Mouse (Mus musculus): ENCODE measurements around the gene Mas1. TPM values are rescaled to one million over a fixed set of nuclear protein-coding genes. Genes with fewer than 3 reads are reported as not detected.

Mas1 gene
- polyA plus RNA-seq, 1 experiment: not detected

DNA sequence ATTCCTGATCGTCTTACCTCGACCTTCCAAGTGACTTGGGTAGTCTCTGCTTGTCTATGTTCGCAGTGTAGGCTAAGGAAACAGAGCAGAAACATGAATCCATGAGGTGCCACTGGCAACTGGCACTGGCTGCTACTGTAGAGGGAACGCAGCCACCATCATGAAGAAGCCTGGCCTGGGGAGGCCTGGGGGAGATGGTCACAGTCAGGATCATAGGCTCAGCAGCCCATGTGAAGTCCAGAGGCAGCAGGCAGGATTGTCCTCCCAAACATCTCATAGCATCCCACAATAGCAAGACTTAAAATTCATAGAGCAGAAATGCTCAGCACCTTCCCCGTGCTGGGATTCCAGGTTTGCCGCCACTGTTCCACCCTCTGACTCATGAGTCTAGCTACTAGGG is 59.1 kb downstream of the Mas1 start:
- Histone ChIP-seq H3K4me1 (ENCODE audit: control insufficient read depth, insufficient read depth, insufficient read length, low read length) (no peaks in the 10 kb centered on the region), H3K4me3 (ENCODE audit: low read depth, low read length) (no peak overlapping the region), H3K36me3 (ENCODE audit: control insufficient read depth, insufficient read depth, low read length) (no peaks in the 10 kb centered on the region), H3K27me3 (ENCODE audit: control insufficient read depth, insufficient read depth, low read length) (no peaks in the 10 kb centered on the region), H3K27ac (ENCODE audit: insufficient read depth, low read depth, low read length) (no peak overlapping the region)
- 94% methylated on average over 6 of the region's 6 CpGs for WGBS
- TF ChIP-seq POLR2A (IDR thresholded peaks at IDR 0.05; ENCODE audit: low read depth, low read length) (no peak), CTCF (IDR thresholded peaks at IDR 0.05; ENCODE audit: extremely low read depth, insufficient read length, insufficient replicate concordance, low read depth, low read length) (no peak)

DNA sequence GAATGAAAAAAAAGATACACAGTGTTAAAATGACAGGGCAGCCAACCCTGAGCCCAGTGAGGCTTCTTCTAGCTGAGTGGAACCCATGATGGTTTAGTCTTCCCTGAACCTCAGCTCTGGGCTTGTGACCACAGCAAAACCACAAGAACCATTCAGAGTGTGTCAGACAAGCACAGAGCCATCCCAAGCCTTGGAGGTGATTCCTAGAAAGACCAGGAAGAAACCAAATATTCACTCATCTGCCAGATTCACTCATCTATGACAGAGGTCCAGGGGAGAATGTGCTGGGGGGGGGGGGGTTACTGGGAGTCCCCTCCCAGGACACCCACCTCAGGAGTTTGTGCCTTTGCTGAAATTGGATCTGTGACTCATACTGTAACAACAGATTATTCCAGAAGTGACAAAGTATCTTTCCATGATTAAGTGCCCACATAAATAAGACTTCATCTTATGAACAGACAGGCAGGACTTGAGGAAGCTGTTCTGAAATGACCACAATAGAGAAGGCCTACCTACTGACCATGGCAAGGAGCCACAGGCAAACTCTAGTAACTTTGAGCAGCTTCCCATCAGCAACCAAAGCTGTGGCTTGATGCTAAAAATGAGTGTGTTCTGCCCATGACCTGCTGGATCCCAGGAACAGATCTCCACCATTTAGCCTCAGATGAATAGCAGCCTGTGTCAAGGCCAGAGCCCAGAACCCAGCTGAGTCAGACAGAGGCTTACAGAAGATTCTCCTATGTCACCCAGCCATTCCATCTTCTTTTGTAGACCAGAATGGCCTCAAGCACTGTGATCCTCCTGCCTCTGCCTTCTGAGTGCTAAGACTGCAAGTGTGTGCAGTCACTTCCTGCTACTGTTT is 63.1 kb downstream of the Mas1 start:
- H3K4me1 ChIP-seq (ENCODE audit: control insufficient read depth, insufficient read depth, insufficient read length, low read length): no peaks in the 10 kb centered on the region
- no peaks in the 10 kb centered on the region for H3K36me3 ChIP-seq (ENCODE audit: control insufficient read depth, insufficient read depth, low read length)
- H3K4me3 ChIP-seq (ENCODE audit: low read depth, low read length): no peak overlapping the region
- H3K27me3 ChIP-seq (ENCODE audit: control insufficient read depth, insufficient read depth, low read length): no peaks in the 10 kb centered on the region
- no peak overlapping the region for H3K27ac ChIP-seq (ENCODE audit: insufficient read depth, low read depth, low read length)
- TF ChIP-seq POLR2A (IDR thresholded peaks at IDR 0.05; ENCODE audit: low read depth, low read length): no peak

DNA sequence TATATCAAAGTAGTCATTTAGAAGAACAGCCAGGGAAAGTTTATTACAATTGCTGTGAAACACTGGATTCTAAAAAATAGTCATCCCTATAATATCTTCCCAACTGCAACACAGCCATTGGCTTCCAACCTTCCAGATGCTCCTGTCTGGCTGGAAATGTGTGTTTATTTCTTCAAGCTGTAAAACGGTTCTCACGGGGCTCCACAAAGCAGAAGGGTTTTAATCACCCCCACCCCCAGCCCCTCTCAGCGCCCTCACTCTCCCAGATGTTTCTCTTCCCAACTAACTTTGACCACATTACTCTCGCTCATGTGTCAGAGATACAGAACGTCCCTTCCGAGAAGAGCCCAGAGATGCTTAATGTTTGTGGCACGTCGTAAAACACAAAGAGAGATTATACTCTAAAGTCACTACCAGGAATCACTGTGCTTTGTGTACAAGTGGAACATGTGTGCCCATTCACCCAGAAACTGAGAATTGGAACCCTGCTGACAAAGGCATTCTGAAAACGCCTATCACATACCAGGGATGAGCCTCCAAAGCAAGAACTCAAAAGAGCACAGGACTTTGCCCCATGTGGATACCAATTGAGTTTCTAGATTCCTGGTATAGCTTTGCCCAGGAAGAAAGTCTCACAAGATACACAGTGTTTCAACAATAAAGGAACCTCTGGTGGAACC is 65.9 kb downstream of the Mas1 start:
- H3K4me1 ChIP-seq (ENCODE audit: control insufficient read depth, insufficient read depth, insufficient read length, low read length): peaks cover 3% of the 10 kb centered on the region; the same call in 1 of the 2 replicates
- 79% methylated on average over 9 of the region's 9 CpGs for WGBS
- H3K36me3 ChIP-seq (ENCODE audit: control insufficient read depth, insufficient read depth, low read length): no peaks in the 10 kb centered on the region
- TF ChIP-seq POLR2A (IDR thresholded peaks at IDR 0.05; ENCODE audit: low read depth, low read length) (no peak), CTCF (IDR thresholded peaks at IDR 0.05; ENCODE audit: extremely low read depth, insufficient read length, insufficient replicate concordance, low read depth, low read length) (no peak)
- H3K27ac ChIP-seq (ENCODE audit: insufficient read depth, low read depth, low read length): no peak overlapping the region
- H3K4me3 ChIP-seq (ENCODE audit: low read depth, low read length): no peak overlapping the region
- H3K27me3 ChIP-seq (ENCODE audit: control insufficient read depth, insufficient read depth, low read length): no peaks in the 10 kb centered on the region

- WGBS: 34% methylated on average over 12 of the region's 12 CpGs
- H3K4me1 ChIP-seq (ENCODE audit: control insufficient read depth, insufficient read depth, insufficient read length, low read length): peaks cover 3% of the 10 kb centered on the region; the same call in 1 of the 2 replicates
- H3K27ac ChIP-seq (ENCODE audit: insufficient read depth, low read depth, low read length): no peak overlapping the region
- H3K27me3 ChIP-seq (ENCODE audit: control insufficient read depth, insufficient read depth, low read length): no peaks in the 10 kb centered on the region
- TF ChIP-seq CTCF (IDR thresholded peaks at IDR 0.05; ENCODE audit: extremely low read depth, insufficient read length, insufficient replicate concordance, low read depth, low read length): no peak; the same call in 1 of the 2 replicates
- TF ChIP-seq POLR2A (IDR thresholded peaks at IDR 0.05; ENCODE audit: low read depth, low read length): no peak
- H3K4me3 ChIP-seq (ENCODE audit: low read depth, low read length): no peak overlapping the region
- H3K36me3 ChIP-seq (ENCODE audit: control insufficient read depth, insufficient read depth, low read length): no peaks in the 10 kb centered on the region
Measured at GRCm38 (mm10) chr17:12799368-12800275, 68.3 kb downstream of the Mas1 start.

DNA sequence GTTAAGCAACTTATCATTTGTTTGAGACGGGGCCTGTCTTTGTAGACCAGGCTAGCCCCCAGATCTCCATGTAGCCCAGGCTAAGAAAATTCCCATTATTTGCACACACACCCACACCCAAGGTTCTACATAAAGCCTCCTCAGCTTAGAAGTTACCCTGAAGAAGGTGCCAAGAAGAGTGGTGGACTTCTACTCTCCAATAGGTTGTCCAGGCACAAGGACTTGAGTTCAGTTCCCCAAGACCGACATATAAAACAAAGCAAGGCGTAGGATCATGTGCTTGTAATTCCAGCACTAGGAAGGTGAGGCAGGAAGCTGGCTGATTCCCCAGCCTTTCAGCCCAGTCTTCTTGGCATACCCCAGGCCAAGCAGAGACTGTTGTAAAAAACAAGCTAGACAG is 69.4 kb downstream of the Mas1 start:
- Histone ChIP-seq H3K27me3 (ENCODE audit: control insufficient read depth, insufficient read depth, low read length) (no peaks in the 10 kb centered on the region), H3K27ac (ENCODE audit: insufficient read depth, low read depth, low read length) (no peak overlapping the region), H3K4me1 (ENCODE audit: control insufficient read depth, insufficient read depth, insufficient read length, low read length) (peaks cover 6% of the 10 kb centered on the region; the same call in 1 of the 2 replicates), H3K36me3 (ENCODE audit: control insufficient read depth, insufficient read depth, low read length) (no peaks in the 10 kb centered on the region), H3K4me3 (ENCODE audit: low read depth, low read length) (no peak overlapping the region)
- 84% methylated on average over 3 of the region's 3 CpGs for WGBS
- TF ChIP-seq CTCF (IDR thresholded peaks at IDR 0.05; ENCODE audit: extremely low read depth, insufficient read length, insufficient replicate concordance, low read depth, low read length): no peak
- no peak for TF ChIP-seq POLR2A (IDR thresholded peaks at IDR 0.05; ENCODE audit: low read depth, low read length)

DNA sequence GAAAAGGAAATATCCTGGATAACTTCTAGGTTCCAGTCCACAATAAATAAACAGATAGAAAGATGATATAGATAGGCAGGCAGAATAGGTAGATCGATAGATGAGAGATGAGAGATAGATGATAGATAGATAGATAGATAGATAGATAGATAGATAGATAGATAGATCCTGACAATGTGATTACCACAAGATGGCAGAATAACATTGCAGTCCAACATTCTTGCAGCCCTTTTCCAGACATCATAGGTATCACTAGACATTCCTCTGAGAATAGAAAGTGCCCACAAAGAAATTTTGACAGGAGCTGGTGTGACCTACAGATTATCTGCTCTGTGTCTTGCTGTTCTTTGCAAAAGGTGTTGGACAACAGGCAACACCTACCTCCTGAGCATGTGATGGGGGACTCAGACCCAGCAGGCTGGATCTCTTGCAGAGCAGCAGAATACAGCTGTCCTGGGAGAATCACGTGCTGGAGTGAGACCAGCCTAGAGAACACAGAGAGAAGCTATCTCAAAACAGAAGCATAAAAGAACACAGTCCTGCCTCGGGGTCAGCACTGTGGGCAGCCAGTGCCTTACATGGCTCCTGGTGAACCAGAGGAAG is 70.4 kb downstream of the Mas1 start:
- Histone ChIP-seq H3K4me1 (ENCODE audit: control insufficient read depth, insufficient read depth, insufficient read length, low read length) (peaks cover 6% of the 10 kb centered on the region; the same call in 1 of the 2 replicates), H3K27me3 (ENCODE audit: control insufficient read depth, insufficient read depth, low read length) (no peaks in the 10 kb centered on the region), H3K4me3 (ENCODE audit: low read depth, low read length) (no peak overlapping the region), H3K36me3 (ENCODE audit: control insufficient read depth, insufficient read depth, low read length) (no peaks in the 10 kb centered on the region), H3K27ac (ENCODE audit: insufficient read depth, low read depth, low read length) (no peak overlapping the region)
- WGBS: 76% methylated on average over 3 of the region's 3 CpGs
- no peak for TF ChIP-seq CTCF (IDR thresholded peaks at IDR 0.05; ENCODE audit: extremely low read depth, insufficient read length, insufficient replicate concordance, low read depth, low read length)
- TF ChIP-seq POLR2A (IDR thresholded peaks at IDR 0.05; ENCODE audit: low read depth, low read length): no peak
